Mouse (Mus musculus): ENCODE results near the gene Plod3. TPM values are rescaled to one million over a fixed set of nuclear protein-coding genes. Genes with fewer than 3 reads are reported as not detected.
A peak's percentile ranks its signal among the peaks of the same experiment; 100 is the strongest.
"Not testable (repeated sequence)": the region's sequence is repeated elsewhere in the genome, so short reads cannot be mapped to it uniquely, and the experiment has no call there.

Plod3 gene
- polyA plus RNA-seq, 1 experiment from 2014 or later, result 28.1 TPM

GRCm38 (mm10) chr5:136949551-136950336 lies 37.1 kb upstream of the Plod3 start:
- DNase-seq; H3K9me3 ChIP-seq (ENCODE audit: control insufficient read depth, low read length); H3K27me3 ChIP-seq (ENCODE audit: control insufficient read depth, insufficient read depth, low read length); H3K4me3 ChIP-seq (replicated peaks; ENCODE audit: low read depth, low read length); H3K36me3 ChIP-seq (ENCODE audit: control insufficient read depth, insufficient read depth, low read length); H3K9ac ChIP-seq (replicated peaks; ENCODE audit: low read length); ATAC-seq (ENCODE audit: low FRiP score, low TSS enrichment); H3K4me1 ChIP-seq (ENCODE audit: control insufficient read depth, insufficient read depth, low read length); H3K4me2 ChIP-seq (ENCODE audit: low read length); H3K27ac ChIP-seq (replicated peaks; ENCODE audit: low read depth, low read length): not testable (repeated sequence)
- WGBS, result 84% methylated on average over 14 of the region's 14 CpGs

DNA sequence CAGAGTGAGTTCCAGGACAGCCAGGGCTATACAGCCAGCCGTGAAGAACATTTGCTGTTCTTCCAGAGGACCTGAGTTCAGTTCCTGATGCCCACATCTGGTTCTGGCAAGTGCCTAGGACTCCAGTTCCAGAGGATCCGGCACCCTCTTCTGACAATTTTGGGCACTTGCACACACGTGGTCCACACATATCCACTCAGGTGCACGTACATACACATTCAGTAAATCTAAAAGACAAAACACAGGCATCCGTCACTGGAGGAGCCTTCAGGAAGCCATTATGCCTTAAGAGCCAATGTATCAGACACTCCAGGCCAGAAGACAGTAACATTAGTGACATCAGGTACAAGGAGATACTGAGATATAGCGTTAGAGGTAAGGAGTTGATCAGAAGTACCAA lies 36.3 kb upstream of the Plod3 start:
- no peak for ATAC-seq (ENCODE audit: low FRiP score, low TSS enrichment)
- Histone ChIP-seq H3K36me3 (ENCODE audit: control insufficient read depth, insufficient read depth, low read length) (no peaks in the 10 kb centered on the region), H3K27me3 (ENCODE audit: control insufficient read depth, insufficient read depth, low read length) (no peaks in the 10 kb centered on the region), H3K4me3 (replicated peaks; ENCODE audit: low read depth, low read length) (no peak overlapping the region), H3K27ac (replicated peaks; ENCODE audit: low read depth, low read length) (no peak overlapping the region), H3K9ac (replicated peaks; ENCODE audit: low read length) (no peak overlapping the region), H3K9me3 (ENCODE audit: control insufficient read depth, low read length) (no peaks in the 10 kb centered on the region), H3K4me1 (ENCODE audit: control insufficient read depth, insufficient read depth, low read length) (peaks cover 13% of the 10 kb centered on the region), H3K4me2 (ENCODE audit: low read length) (no peak overlapping the region)
- DNase-seq, result no peak
- WGBS, result 90% methylated on average over 6 of the region's 6 CpGs

DNA sequence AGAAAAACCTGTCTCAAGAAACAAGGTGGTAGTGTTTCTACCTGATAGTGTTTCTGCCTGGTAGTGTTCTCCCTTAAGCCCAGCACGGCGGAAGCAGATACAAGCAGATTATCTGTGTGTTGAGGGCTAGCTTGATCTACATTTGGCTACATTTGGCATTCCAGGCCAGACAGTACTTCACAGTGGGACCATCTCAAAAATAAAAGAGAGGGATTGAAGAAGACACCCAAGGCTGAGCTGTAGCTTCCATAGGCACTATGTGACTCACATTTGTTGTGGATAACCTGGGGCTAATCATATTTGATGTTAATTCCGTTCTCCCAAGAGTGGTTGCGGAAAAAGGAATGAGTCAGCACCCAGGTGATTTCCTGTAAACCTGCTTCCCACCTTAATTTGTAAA lies 34.7 kb upstream of the Plod3 start:
- DNase-seq (no peak), ATAC-seq (ENCODE audit: low FRiP score, low TSS enrichment) (no peak)
- H3K27ac ChIP-seq (replicated peaks; ENCODE audit: low read depth, low read length), result no peak overlapping the region
- peaks cover 13% of the 10 kb centered on the region for H3K4me1 ChIP-seq (ENCODE audit: control insufficient read depth, insufficient read depth, low read length)
- no peaks in the 10 kb centered on the region for H3K27me3 ChIP-seq (ENCODE audit: control insufficient read depth, insufficient read depth, low read length)
- H3K36me3 ChIP-seq (ENCODE audit: control insufficient read depth, insufficient read depth, low read length), result 0 out of 2 replicates have a peak, but pooled peaks cover under 1% of the 10 kb centered on the region
- WGBS, result 81% methylated on average over 4 of the region's 4 CpGs
- no peak overlapping the region for H3K9ac ChIP-seq (replicated peaks; ENCODE audit: low read length)
- no peak overlapping the region for H3K4me2 ChIP-seq (ENCODE audit: low read length)
- H3K4me3 ChIP-seq (replicated peaks; ENCODE audit: low read depth, low read length), result no peak overlapping the region
- H3K9me3 ChIP-seq (ENCODE audit: control insufficient read depth, low read length), result no peaks in the 10 kb centered on the region

- Histone ChIP-seq H3K36me3 (ENCODE audit: control insufficient read depth, insufficient read depth, low read length) (0 out of 2 replicates have a peak, but pooled peaks cover 7% of the 10 kb centered on the region), H3K4me1 (ENCODE audit: control insufficient read depth, insufficient read depth, low read length) (peaks cover 13% of the 10 kb centered on the region), H3K9ac (replicated peaks; ENCODE audit: low read length) (peak within 1 kb of the TSS; percentile 82), H3K27ac (replicated peaks; ENCODE audit: low read depth, low read length) (peak within 1 kb of the TSS; percentile 74), H3K4me3 (replicated peaks; ENCODE audit: low read depth, low read length) (peak within 1 kb of the TSS; percentile 77), H3K27me3 (ENCODE audit: control insufficient read depth, insufficient read depth, low read length) (no peaks in the 10 kb centered on the region), H3K9me3 (ENCODE audit: control insufficient read depth, low read length) (no peaks in the 10 kb centered on the region), H3K4me2 (ENCODE audit: low read length) (peak within 1 kb of the TSS; percentile 74)
- DNase-seq (peak; percentile 98), ATAC-seq (ENCODE audit: low FRiP score, low TSS enrichment) (peak; percentile 98)
- under 1% methylated on average over 23 of the region's 23 CpGs for WGBS
These were observed 33.8 kb upstream of the Plod3 start, which contains the start of gene Fis1 for GRCm38 (mm10) chr5:136953015-136953414. TSS of gene Fis1 (plus strand) at chr5:136953275.

DNA sequence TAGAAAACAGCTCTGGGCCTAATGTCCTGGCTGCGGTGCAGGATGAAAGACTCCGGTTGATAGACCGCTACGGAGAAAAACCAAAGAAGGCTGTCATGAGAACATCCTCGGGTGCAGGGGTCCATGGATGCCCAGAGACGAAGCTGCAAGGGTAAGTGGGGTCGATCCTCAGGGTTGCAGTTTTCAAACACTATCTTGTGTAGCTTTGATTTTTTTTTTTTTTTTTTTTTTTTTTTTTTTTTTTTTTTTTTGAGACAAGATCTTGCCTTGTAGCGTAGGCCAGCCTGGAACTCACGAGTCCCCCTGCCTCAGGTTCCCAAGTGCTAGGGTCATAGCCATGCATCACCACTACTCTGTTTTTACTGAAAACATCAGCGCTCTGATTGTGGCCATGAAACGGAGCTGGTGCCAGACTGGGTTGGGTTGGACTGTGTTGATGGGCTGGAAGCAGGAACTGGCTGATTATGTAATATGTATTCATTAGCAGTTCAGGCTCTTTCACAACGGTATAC lies 33.3 kb upstream of the Plod3 start:
- peak overlapping the region; percentile 74 for H3K27ac ChIP-seq (replicated peaks; ENCODE audit: low read depth, low read length)
- DNase-seq (peak; percentile 43), ATAC-seq (ENCODE audit: low FRiP score, low TSS enrichment) (no peak)
- no peaks in the 10 kb centered on the region for H3K27me3 ChIP-seq (ENCODE audit: control insufficient read depth, insufficient read depth, low read length)
- H3K36me3 ChIP-seq (ENCODE audit: control insufficient read depth, insufficient read depth, low read length), result 0 out of 2 replicates have a peak, but pooled peaks cover 7% of the 10 kb centered on the region
- peak overlapping the region; percentile 82 for H3K9ac ChIP-seq (replicated peaks; ENCODE audit: low read length)
- WGBS, result 1% methylated on average over 12 of the region's 12 CpGs
- peaks cover 13% of the 10 kb centered on the region for H3K4me1 ChIP-seq (ENCODE audit: control insufficient read depth, insufficient read depth, low read length)
- H3K4me2 ChIP-seq (ENCODE audit: low read length), result peak overlapping the region; percentile 74
- H3K4me3 ChIP-seq (replicated peaks; ENCODE audit: low read depth, low read length), result peak overlapping the region; percentile 77
- H3K9me3 ChIP-seq (ENCODE audit: control insufficient read depth, low read length), result no peaks in the 10 kb centered on the region

DNA sequence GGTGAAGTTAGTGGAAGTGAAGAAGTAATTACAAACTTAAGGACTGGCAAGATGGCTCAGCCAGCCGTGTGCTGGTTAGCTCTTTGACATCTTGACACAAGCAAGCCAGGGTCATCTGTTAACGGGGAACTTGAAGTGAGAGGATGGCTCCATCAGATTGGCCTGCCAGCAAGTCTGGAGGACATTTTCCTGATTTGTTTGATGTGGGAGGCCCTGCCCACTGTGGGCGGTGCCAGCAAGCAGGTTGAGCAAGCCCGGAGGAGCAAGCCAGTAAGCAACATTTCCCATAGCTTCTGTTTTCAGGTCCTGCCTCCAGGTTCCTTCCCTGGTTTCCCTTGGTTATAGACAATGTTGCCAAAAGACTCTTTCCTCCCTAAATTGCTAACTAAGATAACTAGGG lies 31.2 kb upstream of the Plod3 start:
- Histone ChIP-seq H3K27ac (replicated peaks; ENCODE audit: low read depth, low read length) (no peak overlapping the region), H3K36me3 (ENCODE audit: control insufficient read depth, insufficient read depth, low read length) (0 out of 2 replicates have a peak, but pooled peaks cover 7% of the 10 kb centered on the region), H3K4me3 (replicated peaks; ENCODE audit: low read depth, low read length) (no peak overlapping the region), H3K9ac (replicated peaks; ENCODE audit: low read length) (no peak overlapping the region), H3K4me1 (ENCODE audit: control insufficient read depth, insufficient read depth, low read length) (peaks cover 13% of the 10 kb centered on the region), H3K9me3 (ENCODE audit: control insufficient read depth, low read length) (no peaks in the 10 kb centered on the region), H3K27me3 (ENCODE audit: control insufficient read depth, insufficient read depth, low read length) (no peaks in the 10 kb centered on the region), H3K4me2 (ENCODE audit: low read length) (no peak overlapping the region)
- no peak for DNase-seq
- 91% methylated on average over 4 of the region's 4 CpGs for WGBS
- no peak for ATAC-seq (ENCODE audit: low FRiP score, low TSS enrichment)

DNA sequence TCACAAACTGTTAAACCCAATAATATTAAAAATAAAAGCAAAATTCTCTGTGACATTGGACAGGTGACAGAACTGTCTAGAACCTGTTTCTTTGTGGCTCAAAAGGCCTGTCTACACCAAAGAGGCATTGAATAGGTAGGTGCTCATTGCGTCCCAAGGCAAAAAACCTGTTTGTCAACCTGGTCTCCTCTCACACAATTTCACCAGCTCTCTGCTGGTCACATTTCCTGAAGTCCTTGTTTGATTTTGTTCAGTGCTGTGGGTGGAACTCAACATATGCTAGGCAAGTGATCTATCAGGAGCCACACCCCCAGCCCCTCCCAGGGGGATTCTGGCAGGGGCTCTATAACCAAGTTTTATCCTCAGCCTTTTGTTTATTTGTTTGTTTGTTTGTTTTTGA lies 29.6 kb upstream of the Plod3 start:
- Histone ChIP-seq H3K4me2 (ENCODE audit: low read length) (no peak overlapping the region), H3K27me3 (ENCODE audit: control insufficient read depth, insufficient read depth, low read length) (no peaks in the 10 kb centered on the region), H3K9ac (replicated peaks; ENCODE audit: low read length) (no peak overlapping the region), H3K36me3 (ENCODE audit: control insufficient read depth, insufficient read depth, low read length) (0 out of 2 replicates have a peak, but pooled peaks cover 7% of the 10 kb centered on the region), H3K27ac (replicated peaks; ENCODE audit: low read depth, low read length) (no peak overlapping the region), H3K4me3 (replicated peaks; ENCODE audit: low read depth, low read length) (no peak overlapping the region), H3K4me1 (ENCODE audit: control insufficient read depth, insufficient read depth, low read length) (peaks cover 19% of the 10 kb centered on the region), H3K9me3 (ENCODE audit: control insufficient read depth, low read length) (no peaks in the 10 kb centered on the region)
- no peak for ATAC-seq (ENCODE audit: low FRiP score, low TSS enrichment)
- DNase-seq, result no peak
- 92% methylated on average over 1 of the region's 1 CpGs for WGBS

DNA sequence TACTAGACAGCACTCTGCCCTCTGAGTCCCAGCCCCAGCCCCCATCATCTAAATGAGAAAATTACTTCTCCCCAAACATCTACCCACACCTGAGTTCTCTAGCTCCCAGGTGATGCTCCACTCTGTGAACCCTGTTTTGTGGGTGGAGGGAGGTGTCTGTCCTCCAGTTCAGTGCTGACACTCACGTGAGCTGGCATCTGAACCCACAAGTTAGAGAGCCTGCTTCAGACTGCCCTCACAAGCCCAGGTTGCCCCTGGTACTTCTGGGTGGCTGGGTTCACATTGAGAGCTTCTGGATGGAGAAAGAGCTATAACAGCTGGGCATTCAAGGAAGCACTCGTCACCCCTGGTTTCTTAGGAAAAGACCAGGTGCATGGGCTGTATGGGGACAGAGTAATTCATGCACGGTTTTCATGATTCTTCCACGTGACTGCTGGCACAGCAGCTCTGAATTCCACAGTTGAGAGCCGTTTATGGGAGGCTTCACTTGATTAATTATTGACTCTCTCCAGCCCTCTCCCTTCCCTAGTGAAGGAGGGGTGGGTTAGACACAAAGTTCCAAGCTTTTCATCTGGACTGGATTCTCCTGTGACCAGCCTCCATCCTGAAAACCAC lies 27.7 kb upstream of the Plod3 start:
- Histone ChIP-seq H3K27ac (replicated peaks; ENCODE audit: low read depth, low read length) (no peak overlapping the region), H3K9me3 (ENCODE audit: control insufficient read depth, low read length) (no peaks in the 10 kb centered on the region), H3K9ac (replicated peaks; ENCODE audit: low read length) (no peak overlapping the region), H3K27me3 (ENCODE audit: control insufficient read depth, insufficient read depth, low read length) (no peaks in the 10 kb centered on the region), H3K4me1 (ENCODE audit: control insufficient read depth, insufficient read depth, low read length) (peaks cover 22% of the 10 kb centered on the region), H3K4me2 (ENCODE audit: low read length) (no peak overlapping the region), H3K4me3 (replicated peaks; ENCODE audit: low read depth, low read length) (no peak overlapping the region), H3K36me3 (ENCODE audit: control insufficient read depth, insufficient read depth, low read length) (peaks cover 19% of the 10 kb centered on the region)
- ATAC-seq (ENCODE audit: low FRiP score, low TSS enrichment) (no peak), DNase-seq (no peak)
- 86% methylated on average over 5 of the region's 5 CpGs for WGBS
